Mouse (Mus musculus) adrenal gland, postnatal 25 days (tissue): ENCODE measurements around the gene Dqx1. TPM values are rescaled to one million over a fixed set of nuclear protein-coding genes. Genes with fewer than 3 reads are reported as not detected.

Source experiments
- DNase-seq: peaks from one replicate; pipeline ENCODE4 v3.0.0; 2021; ENCODE audit warnings: mixed read lengths
- total RNA-seq: library from RNA; stranded (reverse); gene quantifications from 2 replicates; pipeline ENCODE4 v1.2.3, GENCODE M21; 2021

Gene Dqx1
- total RNA-seq, 1 experiment from 2014 or later = 4.0 TPM

DNA sequence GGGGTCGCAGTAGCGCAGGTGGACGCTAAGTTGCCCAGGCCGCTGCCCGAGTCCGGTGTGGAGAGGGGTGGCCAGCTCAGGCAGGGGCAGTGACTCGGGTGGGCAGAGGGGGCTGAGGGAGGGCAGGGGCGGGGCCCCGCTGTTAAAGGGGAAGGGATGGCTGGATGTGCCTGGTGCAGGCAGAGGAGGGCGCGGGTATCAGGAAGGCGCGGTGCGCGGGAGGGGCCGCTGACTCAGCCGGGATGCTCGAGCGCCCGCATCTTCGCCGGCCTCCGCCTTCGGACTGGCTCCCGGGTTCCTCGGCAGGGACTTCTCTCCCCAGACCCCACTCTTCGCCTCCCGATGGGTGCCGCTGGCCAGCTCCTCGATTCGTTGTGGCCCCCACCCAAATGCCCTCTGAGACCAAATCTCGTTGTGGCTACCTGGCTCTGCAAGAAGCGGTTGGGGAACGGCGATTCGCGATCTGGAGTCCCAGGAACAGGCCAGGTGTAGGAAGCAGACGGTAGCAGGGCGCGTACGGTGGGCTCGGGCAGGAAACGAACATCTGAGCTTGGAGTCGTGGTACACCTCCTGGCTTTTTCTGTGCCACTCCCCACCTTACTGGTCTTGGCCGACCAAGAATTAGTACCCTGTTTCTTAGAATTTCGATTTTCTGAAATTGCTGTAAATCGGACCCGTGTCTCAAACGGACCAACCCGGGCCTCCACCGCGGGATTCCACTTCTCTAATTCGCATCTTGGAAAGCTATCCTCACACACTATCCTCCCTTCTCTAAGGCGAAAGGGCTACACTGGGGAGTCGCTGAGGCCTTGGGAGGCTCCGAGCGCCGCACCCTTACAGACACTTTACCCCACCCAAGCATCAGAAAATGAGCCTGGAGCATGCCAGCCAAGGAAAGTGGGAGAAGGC, 12.9 kb downstream of the Dqx1 start:
- DNase-seq = peak; percentile 51

DNA sequence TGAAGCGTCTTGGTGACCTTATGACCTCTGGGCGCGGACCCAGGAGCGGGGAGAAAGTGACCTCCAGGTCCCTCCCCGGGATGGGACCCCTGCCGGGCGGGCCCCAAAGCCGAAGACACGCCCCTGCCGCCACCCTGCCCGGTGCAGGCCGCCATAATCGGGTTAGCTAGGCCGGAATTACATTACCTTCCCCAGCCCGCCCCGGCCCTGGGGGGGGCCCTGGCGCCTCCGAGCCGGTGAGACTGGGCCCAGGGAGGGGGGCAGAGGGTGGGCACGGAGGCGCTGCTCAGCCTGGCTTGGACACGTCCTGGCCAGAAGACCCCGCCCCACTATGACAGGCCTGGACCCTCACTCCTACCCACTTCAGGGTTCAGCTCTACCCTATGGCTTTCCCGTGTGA, 13.6 kb downstream of the Dqx1 start:
- DNase-seq = peak; percentile 33

DNA sequence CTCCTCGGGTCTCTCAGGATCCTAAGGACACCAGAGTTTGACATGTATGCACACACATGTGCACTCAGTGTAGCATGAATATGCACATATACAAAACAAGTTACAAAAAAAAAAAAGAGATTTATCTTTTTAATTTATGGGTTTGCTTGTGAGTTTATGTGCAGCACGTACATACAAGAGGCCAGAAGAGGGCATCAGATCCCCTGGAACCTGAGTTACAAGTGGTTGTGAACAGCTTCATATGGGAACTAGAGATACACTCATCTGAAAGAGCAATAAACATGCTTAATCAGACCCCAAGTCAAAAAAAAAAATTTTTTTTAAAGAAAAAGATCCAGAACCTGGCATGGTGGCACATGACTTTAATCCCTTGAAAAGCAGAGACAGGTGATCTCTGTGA, 17.3 kb downstream of the Dqx1 start:
- no peak for DNase-seq

DNA sequence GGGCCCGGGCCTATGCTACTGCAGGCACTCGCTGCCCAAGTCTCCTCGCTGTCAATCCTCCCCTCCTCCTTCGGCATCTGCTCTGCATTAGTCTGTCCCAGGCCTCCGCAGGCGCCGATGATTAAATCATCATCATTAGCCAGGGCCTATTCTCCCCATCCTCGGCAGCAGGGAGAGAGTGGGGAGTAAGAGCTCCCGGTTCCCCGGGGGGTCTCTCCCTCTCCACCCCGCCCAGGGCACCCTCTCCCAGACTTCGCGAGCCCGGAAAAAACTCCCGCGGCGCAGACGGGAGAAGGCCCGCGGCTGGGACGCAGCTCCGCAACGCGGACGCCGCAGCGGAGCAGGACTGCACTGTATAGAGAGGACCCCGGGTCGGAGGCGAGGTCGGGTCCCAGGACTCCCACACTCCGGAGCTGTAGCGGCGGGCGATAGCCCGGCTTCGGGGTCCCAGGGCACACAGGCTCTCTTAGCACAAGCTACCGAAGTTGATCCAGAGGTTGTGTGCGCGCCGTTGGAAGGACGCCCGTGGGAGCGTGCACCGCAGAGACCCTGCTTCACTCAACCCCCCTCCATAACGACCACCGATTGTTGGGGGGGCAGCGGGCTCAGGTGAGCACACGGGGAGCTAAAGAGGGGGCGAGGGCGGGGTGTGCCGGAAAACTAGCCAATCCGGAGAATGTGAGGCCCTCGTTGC, 20.1 kb downstream of the Dqx1 start, which contains the start of gene Pcgf1:
Gene Pcgf1, plus strand, starts transcription at position 240 of the 694 bp plus-strand sequence.
- peak; percentile 46 for DNase-seq

DNA sequence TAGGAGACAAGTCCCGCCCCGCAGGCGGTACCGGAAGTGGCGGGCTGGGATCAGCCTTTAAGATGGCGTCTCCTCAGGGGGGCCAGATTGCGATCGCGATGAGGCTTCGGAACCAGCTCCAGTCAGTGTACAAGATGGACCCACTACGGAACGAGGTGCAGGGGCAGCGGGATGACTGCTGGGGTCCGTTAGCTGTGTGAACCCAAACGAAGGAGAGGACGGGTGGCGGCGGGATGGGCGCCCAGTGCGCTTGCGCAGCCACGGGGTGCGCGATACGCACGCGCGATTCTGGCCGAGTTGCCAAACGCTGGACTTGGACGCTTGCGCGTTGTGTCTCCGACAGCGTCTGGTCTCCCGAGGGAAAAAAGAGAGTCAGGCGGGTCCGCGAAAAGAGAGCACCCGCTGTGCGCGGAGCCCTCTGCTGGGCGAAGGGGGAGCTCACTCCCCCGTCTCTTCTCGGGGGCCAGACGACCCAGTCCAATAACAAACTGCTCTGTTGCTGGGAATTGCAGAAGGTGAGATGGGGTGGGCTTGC, 20.7 kb downstream of the Dqx1 start:
- peak; percentile 99 for DNase-seq

DNA sequence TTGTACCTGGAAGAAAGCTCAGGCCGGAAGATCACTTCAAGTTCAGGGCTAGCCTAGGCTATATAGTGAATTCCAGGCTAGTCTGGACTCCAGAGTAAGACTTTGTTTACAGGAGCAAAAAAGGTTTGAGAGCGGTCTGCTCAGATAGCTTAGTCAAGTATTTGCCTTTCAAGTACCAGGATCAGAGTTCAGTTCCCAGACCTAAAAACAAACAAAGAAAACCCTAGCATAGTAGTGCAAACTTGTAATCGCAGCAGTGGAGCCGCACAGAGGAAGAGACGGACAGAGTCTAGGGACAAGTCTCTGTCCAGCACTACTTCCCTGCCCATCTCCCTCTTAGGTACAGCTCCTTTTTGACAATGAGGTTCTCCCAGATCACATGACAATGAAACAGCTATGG, 22.6 kb downstream of the Dqx1 start:
- DNase-seq = no peak

DNA sequence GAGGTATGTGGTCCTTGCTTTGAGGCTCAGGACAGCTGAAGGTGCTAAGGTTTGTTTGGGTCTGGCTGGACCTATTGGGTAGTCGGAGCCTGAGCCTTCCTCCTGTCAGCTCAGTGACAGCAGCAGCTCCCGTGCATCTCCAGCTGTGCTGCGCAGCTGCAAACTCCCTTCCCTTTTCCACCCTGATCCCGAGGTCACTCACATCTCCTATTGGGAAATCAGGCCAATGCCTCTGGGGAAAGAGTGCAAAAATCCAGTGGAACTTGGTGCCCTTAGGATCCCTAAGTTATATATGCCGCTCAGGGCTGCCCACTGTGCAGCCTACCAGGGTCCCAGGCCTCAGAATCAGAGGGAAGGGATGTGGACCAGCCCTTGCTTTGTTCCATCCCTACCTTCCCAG, 25.9 kb downstream of the Dqx1 start:
- no peak for DNase-seq

DNA sequence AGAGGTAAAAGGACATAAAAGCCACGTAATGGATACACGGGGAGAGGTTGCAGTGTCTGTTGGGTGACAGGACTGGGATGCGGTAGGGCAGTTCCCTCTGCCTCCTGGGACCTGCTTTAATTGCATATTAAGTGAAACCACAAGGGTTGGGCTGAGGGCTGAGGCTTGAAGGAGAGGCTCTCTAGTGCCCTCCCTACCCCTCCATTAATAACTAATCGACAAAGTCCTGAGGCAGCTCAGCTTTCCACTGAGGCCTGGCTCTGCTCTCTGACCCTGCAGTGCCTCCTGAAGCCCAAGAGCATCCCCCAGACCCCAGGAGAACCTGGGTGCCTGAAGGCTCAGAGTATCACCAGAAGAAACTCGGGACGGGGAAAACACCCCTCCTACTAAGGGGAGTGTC, 26.8 kb downstream of the Dqx1 start:
- DNase-seq = no peak

DNA sequence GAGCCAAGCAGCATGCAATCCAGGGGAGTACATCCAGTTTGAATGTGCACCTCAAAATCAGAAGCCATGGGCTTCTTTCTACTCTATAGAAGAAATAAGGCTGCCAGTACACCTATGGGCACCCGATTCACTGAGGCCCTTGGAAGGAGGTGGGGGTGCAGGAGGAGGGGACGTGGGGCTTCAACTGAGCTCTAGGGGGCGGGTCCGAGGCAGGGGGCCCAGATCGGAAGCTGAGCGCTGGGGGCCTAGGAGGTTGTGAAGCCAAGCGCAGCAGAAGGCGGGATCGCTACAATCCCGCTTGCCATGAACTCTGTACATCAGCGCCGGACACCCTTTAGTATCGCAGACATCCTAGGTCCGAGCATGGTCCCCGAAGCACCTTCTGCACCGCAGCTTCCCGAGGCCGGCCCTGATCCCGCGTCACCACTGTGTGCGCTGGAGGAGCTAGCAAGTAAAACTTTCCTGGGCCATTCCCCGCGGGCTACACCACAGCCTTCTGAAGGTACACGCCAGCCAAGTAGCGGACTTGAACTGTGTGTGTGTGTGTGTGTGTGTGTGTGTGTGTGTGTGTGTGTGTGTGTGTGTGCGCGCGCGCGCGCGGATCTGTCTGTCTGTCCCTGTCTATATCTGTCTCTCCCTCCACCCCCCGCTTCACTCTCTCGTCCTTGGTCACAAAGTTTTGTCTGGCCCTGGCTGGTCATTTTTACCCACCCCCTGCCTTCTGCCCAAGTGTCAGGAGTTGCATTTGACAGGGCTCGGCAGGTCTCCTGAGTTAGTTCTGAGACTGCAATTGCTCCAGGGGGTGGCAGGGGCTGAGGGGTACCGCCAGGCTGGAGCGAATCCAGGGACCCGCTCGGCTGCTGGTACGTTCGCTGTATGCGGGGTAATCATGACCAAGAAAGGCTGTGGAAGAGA, 28.7 kb downstream of the Dqx1 start, which contains the start of gene Lbx2:
Gene Lbx2, plus strand, starts transcription at position 247 of the 915 bp plus-strand sequence.
- DNase-seq = peak; percentile 49

DNA sequence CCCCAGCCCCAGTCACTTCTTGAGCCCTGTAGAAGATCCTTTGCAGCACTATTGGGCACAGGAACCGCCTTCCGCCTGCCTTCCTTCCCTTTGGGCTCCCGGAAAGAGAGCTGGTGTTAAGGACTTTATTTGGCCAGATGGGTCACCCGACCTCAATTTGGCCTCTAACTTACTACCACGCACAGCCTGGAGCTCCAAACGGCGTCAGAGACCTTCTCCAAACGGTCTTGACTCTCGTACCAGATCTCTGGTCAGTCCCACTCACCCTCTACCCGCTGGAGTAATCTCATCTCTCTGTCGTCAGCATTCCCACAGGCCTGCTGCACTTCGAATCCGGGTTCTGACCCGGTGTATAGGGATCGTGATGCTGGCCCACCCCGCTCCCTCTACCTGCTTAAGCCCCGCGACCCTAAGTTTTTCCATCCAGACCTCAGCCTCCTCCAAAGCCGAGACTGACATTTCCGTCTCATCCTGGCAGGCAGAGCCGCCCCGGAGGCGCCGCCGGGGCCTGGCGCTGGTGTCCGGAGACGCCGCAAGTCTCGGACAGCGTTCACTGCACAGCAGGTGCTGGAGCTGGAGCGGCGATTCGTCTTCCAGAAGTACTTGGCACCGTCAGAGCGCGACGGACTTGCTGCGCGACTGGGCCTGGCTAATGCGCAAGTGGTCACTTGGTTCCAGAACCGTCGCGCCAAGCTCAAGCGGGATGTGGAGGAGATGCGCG, 29.7 kb downstream of the Dqx1 start:
- peak; percentile 63 for DNase-seq

DNA sequence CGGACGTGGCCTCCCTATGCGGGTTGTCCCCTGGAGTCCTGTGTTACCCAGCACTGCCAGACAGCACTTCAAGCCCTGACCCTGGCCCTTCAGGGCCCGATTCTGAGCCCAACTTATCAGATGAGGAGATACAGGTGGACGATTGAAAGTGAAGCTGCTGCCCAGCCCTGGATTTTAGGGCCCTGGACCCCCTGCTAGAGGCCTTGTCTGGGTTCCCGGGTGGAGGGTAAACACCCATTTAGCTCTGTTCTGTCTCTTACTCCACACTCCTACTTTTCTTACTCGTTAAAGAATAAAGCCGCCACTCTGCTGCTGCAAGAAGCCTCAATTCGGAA, 30.2 kb downstream of the Dqx1 start:
- DNase-seq = no peak

DNA sequence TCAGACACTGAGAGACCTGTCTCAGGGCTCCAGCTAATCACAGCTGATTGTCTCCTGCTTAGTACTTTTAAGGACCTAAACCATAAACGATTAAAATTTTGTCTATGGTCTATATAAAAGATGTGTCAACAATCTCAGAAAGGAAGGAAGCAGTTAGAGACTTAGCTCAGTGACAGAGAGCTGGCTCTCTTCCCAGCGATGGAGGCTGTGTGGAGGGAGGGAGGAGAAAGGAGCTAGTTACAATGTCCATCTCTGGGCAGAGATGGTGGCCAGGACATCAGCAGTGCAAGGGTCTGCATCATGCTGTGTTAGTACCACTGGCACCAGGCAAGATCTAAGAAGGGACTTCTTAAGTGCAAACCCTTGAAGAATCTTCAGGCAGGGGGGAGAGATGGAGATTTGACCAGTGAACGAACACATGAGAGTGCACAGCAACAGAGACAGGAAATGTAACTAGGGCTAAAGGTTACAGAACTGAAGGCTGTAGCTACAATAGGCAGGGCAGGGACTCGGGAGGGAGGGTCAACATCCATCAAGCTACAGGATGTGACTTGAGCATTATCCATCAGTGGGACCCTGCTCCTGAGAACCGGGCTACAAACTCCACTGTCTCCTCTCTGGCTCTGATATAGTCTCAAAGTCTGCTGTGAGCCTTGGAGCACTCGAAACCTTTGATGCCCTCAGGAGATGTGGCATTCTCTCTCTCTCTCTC, 34.9 kb downstream of the Dqx1 start:
- no peak for DNase-seq

DNA sequence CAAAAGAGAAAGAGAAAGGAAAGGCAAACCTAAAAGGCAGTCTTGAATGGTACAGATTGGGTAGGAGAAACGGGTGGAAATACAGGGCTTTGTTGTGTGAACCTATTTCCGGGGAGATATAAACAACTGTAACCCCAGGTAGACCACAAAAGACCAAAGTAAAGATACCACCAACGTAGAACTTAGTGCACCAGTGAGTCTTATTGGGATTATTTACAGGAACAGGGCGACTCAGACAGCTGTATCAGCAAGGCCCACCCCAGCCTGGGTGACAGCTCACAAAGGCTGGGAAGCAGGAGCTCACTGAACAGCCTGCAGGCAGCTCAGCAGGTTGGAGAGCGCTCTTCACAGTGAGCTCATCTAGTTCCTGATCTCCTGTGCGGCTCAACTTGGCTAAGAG, 38.3 kb downstream of the Dqx1 start:
- no peak for DNase-seq

DNA sequence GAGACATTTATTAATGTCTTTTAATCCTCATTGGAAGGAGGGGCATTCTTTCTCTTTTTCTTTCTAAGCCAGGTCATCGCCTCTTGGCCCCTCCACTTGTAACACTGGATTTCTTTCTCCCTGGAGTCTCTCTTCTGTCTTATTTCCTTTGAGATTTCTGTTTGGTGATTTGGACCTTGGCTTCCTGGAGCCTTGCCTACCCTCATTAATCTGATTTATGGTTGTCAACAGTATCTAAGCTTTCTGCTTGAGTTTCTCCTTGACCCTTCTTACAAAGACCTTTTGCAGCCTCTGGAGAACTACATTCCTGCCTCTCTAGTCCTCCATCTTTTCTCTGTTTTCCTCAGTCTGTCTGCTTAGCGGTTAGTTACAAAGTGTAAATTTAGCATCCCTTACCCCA, 40.8 kb downstream of the Dqx1 start:
- no peak for DNase-seq

DNA sequence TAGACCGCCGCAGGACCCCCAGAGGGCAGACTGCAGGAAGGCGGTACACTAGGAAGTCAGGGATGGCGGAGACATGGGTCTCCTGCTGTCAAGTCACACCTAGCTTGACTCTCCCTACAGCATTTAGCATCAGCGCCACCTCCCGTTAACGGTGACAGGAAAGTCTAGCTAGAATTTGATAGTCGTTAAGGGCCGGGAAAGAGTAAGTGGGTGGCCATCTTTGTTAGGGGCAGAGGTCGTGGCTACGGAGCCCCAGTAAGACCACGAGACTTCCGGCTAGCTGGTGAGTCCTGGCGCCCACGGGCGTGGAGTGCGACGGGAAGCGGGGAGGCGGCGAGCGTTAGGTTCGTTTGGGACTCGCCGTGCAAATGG, 43.7 kb downstream of the Dqx1 start, which contains the start of the genes Ccdc142 and Gm42688:
Gene Ccdc142, plus strand, starts transcription at position 286 of the 372 bp plus-strand sequence.
Gene Gm42688, plus strand, starts transcription at position 302 of the 372 bp plus-strand sequence.
- peak; percentile 84 for DNase-seq

DNA sequence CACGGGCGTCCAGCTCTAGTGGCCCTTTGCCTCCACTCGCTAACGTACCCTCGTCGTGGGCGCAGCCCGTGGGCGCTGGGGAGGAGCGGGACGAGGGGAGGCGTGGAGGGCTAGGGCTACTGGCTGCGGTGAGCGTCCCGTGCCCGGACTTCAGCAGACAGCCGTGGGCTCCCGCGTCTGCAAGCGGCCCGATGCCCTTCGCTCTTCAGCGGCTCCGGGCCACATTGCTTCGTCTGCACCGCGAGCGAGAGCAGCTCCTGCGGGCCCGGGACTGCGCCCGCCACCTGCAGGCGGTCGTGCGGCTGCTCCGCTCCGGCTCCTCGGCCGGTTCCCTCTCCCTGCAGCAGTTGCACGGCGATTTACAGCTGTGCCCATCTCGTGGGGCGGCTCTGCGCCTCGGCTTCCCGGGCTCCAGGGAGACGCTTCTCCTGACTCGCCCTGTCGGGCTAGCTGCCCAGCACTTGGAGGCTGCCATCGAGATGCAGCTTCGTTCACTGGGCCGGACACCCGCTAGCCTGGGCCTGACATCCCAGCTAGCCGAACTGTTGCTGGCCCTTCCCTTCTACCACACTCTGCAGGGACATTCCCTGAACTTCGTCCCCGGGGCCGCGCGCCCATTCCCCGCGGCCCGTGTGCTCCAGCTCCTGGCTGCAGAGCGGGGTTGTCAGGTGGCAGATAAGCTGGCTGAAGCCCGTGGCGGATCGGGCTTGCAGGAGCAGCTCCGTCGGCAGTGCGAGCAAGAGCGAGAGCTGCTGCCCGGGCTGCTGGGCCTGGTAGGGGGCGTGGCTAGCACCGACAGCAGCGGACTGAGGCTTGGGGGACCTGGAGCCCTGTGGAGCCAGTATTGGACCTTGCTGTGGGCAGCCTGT, 44.3 kb downstream of the Dqx1 start:
- peak; percentile 76 for DNase-seq

DNA sequence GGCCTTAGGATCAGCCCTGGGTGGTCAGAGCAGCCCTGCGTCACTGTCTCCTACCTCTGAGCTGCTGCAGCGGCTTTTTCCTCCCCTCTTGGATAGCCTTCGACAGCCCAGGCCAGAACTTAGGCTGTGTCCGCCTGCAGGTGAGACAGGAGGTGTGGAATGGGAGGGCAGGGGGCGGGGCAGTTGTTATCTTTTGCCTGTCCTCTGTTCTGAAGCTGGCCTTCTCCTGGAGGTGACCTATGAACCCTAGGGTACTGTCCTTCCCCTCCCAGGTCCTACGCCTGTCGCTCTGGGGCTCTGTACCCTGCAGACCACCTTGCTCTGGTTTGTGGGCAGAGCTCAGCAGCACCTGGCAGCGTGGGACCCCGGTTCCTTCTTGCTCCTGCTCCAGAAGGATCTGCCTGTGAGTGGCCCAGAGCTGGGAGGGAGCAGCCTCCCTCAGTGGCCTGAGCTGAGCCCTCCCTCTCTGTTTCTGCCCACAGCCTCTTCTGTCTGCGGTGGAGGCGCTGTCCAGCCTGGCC, 45.5 kb downstream of the Dqx1 start:
- no peak for DNase-seq

DNA sequence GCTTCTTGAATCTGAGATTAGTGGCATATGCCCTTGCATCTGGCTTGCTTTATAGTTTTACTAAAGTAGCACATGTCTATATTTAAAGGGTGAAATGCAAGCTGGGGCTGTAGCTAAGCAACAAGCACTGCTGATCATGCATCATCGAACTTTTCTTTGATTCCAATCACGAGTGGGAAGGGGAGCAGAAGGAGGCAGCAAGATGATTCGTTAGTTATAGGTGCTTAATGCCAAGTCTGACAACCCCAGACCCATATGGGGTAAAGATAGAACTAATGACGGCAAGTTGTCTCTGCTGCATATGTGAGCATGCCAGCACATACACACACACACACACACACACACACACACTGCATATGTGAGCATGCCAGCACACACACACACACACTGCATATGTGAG, 46.5 kb downstream of the Dqx1 start:
- DNase-seq = no peak
